Mouse (Mus musculus) hindbrain, postnatal 0 days (tissue): ENCODE measurements around the gene Tespa1. TPM values are rescaled to one million over a fixed set of nuclear protein-coding genes. Genes with fewer than 3 reads are reported as not detected.
"Not testable (repeated sequence)": the region's sequence is repeated elsewhere in the genome, so short reads cannot be mapped to it uniquely, and the experiment has no call there.

Source experiments
- ATAC-seq: fragments of 200-750 bp; cut with Nextera tagmentation; 2 replicates; pipeline ENCODE4 v1.8.0; 2017; ENCODE audit warnings: mild to moderate bottlenecking, moderate TSS enrichment, moderate library complexity
- DNase-seq: peaks from one replicate; pipeline ENCODE4 v3.0.0-alpha.2; 2015; ENCODE audit warnings: low spot score
- H3K27ac ChIP-seq: fragments of 300-500 bp; sonication (generic); 2 replicates; pipeline ENCODE4 v1.5.1; 2014; ENCODE audit warnings: mild to moderate bottlenecking
- H3K27me3 ChIP-seq: fragments of 300-500 bp; sonication (generic); 2 replicates; pipeline ENCODE4 v1.6.1; 2014; ENCODE audit warnings: low read length, mixed read lengths; ENCODE audit not compliant: insufficient read depth
- H3K36me3 ChIP-seq: fragments of 300-500 bp; sonication (generic); 2 replicates; pipeline ENCODE4 v1.6.1; 2014; ENCODE audit warnings: low read length, mixed read lengths; ENCODE audit not compliant: insufficient read depth
- H3K4me1 ChIP-seq: fragments of 300-500 bp; sonication (generic); 2 replicates; pipeline ENCODE4 v1.6.1; 2014; ENCODE audit warnings: antibody characterized with exemption, low read length, mixed read lengths; ENCODE audit not compliant: insufficient read depth
- H3K4me2 ChIP-seq: fragments of 300-500 bp; sonication (generic); 2 replicates; pipeline ENCODE4 v1.6.1; 2014; ENCODE audit warnings: low read depth, mild to moderate bottlenecking, low read length, moderate library complexity, mixed read lengths
- H3K4me3 ChIP-seq: fragments of 300-500 bp; sonication (generic); 2 replicates; pipeline ENCODE4 v1.5.1; 2014; ENCODE audit warnings: low read length
- H3K9ac ChIP-seq: fragments of 300-500 bp; sonication (generic); replicated peaks from 2 replicates; pipeline ENCODE4 v1.6.1; 2014; ENCODE audit warnings: mild to moderate bottlenecking, low read length, moderate library complexity, mixed read lengths
- H3K9me3 ChIP-seq: fragments of 300-500 bp; sonication (generic); 2 replicates; pipeline ENCODE4 v1.6.1; 2016; ENCODE audit warnings: low read length, mixed read lengths
- CTCF ChIP-seq: IDR thresholded peaks from 2 replicates; pipeline ENCODE4 v1.5.1; 2016; ENCODE audit warnings: antibody characterized with exemption, control low read depth, low read depth
- WGBS: fragments of 180-500 bp; shearing (Covaris S2); extraction: QIAGEN DNeasy Blood & Tissue Kit; methylation state at CpG from one replicate; pipeline ENCODE4 v1.1.7; 2014; 5-methylcytosine and 5-hydroxymethylcytosine counted together
- polyA plus RNA-seq: library from polyadenylated mRNA; unstranded; fragments of >200 nt; fragmentation: Nextera tagmentation; extraction: Ambion mirVana; gene quantifications from 2 replicates; pipeline ENCODE4 v1.2.1, GENCODE M21; 2015
- total RNA-seq: library from RNA; depleted of rRNA; stranded (reverse); fragments of >200 nt; gene quantifications from 2 replicates; pipeline ENCODE4 v1.2.3, GENCODE M21; 2014

Gene Tespa1
- total and polyA plus RNA-seq, 2 experiments from 2014 or later = not detected

DNA sequence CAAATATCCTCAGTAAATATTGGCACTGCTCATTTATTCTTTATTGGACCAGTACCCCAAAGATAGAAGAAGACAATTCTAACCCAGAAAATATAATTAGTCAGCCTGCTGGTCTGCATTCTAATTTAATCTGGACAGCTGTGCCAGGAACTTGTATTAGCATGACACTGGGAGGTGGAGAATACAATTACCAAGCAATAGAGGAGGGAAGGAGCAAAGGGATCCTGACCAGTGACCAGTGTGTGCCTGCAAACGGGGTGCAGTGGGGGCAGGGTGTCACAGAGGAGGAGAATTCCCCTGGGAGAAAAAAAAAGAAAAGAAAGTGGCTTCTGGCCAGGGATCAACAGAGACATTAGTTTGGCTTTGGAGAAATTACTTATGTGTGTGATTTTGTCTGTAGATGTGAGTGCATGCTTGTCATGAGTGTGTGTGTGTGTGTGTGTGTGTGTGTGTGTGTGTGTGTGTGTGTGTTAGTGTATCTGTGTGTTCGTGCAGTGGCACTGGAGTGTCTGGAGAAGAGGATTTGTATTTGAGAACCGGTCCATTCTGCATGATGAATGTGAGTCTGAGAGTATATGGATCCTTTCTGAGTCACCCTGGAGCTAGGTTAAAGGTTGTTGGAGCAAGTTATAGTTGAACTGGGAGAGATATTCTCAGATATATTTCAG is 28.8 kb upstream of the Tespa1 start:
- peak; percentile 7 for DNase-seq
- Histone ChIP-seq H3K4me1 (no peaks in the 10 kb centered on the region), H3K27me3 (no peaks in the 10 kb centered on the region), H3K27ac (no peak overlapping the region), H3K9ac (no peak overlapping the region), H3K4me2 (no peak overlapping the region), H3K36me3 (no peaks in the 10 kb centered on the region), H3K4me3 (no peak overlapping the region), H3K9me3 (no peaks in the 10 kb centered on the region)
- TF ChIP-seq CTCF = no peak
- 13% methylated on average over 3 of the region's 3 CpGs for WGBS
- ATAC-seq = no peak

DNA sequence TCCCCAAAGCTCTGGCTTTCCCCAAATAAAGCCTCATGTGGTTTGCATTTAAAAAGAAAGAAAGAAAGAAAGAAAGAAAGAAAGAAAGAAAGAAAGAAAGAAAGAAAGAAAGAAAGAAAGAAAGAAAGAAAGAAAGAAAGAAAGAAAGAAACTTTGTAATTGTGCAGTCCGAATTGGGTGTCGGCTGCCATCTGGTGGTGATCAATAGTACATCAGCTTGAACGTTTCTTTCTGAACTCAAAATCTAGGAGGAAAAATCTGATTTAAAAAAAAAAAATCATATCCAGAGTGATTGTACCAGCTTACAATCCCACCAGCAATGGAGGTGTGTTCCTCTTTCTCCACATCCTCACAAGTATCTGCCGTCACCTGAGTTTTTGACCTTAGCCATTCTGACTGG is 23.9 kb upstream of the Tespa1 start:
- 18% methylated on average over 4 of the region's 4 CpGs for WGBS
- DNase-seq = peak; percentile 36
- H3K36me3 ChIP-seq, H3K4me2 ChIP-seq, ATAC-seq, H3K27ac ChIP-seq, H3K9ac ChIP-seq, H3K4me3 ChIP-seq, H3K27me3 ChIP-seq, H3K9me3 ChIP-seq, H3K4me1 ChIP-seq: not testable (repeated sequence)
- peak; percentile 67 for TF ChIP-seq CTCF

DNA sequence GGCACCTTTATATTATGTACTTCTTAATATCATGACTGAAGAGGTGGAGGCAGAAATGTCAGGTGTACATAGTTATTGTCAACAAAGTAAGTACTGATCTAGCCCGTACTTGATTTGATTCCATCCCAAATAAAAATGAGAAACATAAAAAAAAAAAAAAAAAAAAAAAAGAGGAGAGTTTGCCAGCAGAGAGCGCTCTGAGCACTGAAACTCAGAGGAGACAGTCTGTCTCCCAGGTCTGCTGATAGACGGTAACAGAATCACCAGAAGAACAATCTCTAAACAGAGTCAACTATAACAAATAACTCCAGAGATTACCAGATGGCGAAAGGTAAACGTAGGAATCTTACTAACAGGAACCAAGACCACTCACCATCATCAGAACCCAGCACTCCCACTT is 18.5 kb upstream of the Tespa1 start:
- H3K4me3 ChIP-seq, H3K36me3 ChIP-seq, H3K27me3 ChIP-seq, H3K27ac ChIP-seq, H3K4me1 ChIP-seq, ATAC-seq, DNase-seq, H3K4me2 ChIP-seq, H3K9me3 ChIP-seq, H3K9ac ChIP-seq: not testable (repeated sequence)
- WGBS = 89% methylated on average over 3 of the region's 5 CpGs

DNA sequence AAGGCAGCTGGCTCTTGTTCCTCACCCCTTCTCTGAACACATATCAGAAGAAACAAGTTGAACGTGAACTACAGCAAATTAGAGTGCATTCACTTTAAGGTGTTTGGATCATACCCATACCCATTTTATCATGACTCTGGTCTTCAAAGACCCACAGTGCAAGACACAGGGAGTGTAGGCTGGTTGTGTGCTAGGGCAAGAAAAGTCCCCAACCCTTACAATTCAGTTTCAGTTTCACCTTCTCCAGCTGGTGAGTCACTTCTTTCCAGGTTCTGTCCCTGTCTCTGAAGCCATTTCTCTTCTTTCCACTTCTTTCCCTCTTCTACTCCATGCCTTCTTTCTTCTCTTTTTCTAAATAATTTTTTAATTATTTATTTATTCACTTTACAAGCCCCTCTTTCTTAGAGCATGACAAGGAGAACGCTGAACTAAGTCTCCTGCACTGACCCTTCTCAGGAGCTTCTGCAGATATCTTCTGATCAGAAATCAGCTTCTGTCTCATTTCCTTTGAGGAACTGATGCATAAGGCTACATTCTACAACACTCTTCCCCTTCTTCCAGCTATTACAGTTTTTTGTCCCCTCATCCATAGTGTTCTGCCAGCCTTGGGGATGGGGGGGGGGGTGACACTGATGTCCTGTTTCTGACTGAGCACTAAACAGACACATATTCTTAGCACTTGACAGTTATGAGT is 11.0 kb upstream of the Tespa1 start:
- 90% methylated on average over 2 of the region's 2 CpGs for WGBS

DNA sequence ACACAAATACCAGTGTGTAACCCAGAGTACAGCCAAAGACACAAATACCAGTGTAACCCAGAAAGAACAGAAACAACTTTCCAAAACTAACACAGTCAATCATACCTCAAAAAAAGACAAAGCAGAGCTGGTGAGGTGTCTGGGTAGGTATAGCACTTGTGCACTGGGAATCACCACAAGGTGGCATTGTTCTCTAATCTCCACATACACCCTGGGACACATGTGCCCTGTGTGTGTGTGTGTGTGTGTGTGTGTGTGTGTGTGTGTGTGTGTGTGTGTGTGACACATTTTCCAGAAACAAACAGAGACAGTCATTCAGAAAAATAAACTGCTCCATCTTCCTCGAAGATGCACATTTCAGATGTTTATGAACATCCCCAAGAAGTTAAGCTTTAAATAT is 9.1 kb upstream of the Tespa1 start:
- WGBS = 74% methylated on average over 1 of the region's 1 CpGs
- Histone ChIP-seq H3K9ac (no peak overlapping the region), H3K4me2 (no peak overlapping the region), H3K9me3 (no peaks in the 10 kb centered on the region), H3K4me1 (no peaks in the 10 kb centered on the region), H3K4me3 (no peak overlapping the region), H3K36me3 (no peaks in the 10 kb centered on the region), H3K27ac (no peak overlapping the region), H3K27me3 (no peaks in the 10 kb centered on the region)
- ATAC-seq = no peak
- DNase-seq = peak; percentile 9
- peak; percentile 36; the same call in 1 of the 2 replicates for TF ChIP-seq CTCF

More for the DNA sequence above, 11.0 kb upstream of the Tespa1 start:
- DNase-seq (no peak), ATAC-seq (no peak)
- H3K9me3 ChIP-seq = no peaks in the 10 kb centered on the region
- H3K9ac ChIP-seq = no peak overlapping the region
- H3K4me1 ChIP-seq = no peaks in the 10 kb centered on the region
- no peak overlapping the region for H3K4me3 ChIP-seq
- H3K36me3 ChIP-seq = no peaks in the 10 kb centered on the region
- no peak overlapping the region for H3K4me2 ChIP-seq
- TF ChIP-seq CTCF = no peak
- H3K27ac ChIP-seq = no peak overlapping the region
- no peaks in the 10 kb centered on the region for H3K27me3 ChIP-seq

DNA sequence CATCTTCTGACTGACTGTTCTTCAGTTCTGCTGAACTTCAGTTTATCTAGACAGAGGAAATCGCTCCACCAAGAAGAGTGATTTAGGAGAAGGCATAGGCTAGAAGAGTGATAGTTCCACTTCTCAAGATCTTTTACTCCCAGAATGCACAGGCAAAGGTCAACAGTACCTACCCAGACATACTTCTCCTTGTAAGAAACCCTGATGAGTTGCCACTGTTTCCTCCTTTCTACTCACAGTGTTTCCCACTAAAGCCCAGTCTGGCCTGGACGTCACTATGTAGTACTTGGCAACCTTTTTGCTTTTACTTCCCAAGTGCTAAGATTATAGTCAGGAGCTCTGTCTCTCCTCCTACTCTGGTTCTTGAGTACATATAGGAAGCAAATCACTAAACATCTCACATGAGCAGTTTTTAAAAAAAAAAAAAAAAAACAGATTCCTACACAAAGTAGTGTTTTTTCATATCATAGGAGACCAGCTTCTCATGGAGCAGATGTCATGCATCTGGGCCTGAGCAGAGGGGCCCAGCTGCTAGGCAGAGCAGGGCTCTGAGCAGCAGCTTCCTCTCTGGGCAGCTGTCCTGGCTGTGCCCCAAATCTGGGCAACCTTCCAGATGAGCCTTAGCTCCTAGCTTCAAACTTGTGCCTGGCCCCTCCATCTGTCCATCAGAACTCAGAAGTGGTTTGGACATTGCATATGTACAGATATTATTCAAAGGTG is 8.4 kb upstream of the Tespa1 start:
- ATAC-seq (peak; percentile 79), DNase-seq (peak; percentile 73)
- Histone ChIP-seq H3K4me3 (no peak overlapping the region), H3K4me2 (no peak overlapping the region), H3K4me1 (no peaks in the 10 kb centered on the region), H3K27me3 (no peaks in the 10 kb centered on the region), H3K9ac (no peak overlapping the region), H3K27ac (no peak overlapping the region), H3K36me3 (no peaks in the 10 kb centered on the region), H3K9me3 (no peaks in the 10 kb centered on the region)
- 70% methylated on average over 2 of the region's 2 CpGs for WGBS
- TF ChIP-seq CTCF = no peak
